Mouse (Mus musculus) heart, postnatal 0 days (tissue): ENCODE data around the gene Npepl1.

Experiments used
- CTCF ChIP-seq: IDR thresholded peaks from 2 replicates; pipeline ENCODE4 v1.5.1; 2016; ENCODE audit warnings: antibody characterized with exemption, control low read depth, low read depth
- EP300 ChIP-seq: IDR thresholded peaks from 2 replicates; pipeline ENCODE4 v1.6.1; 2016; ENCODE audit warnings: antibody characterized with exemption, low read depth

GRCm38 (mm10) chr2:174109991-174110782 lies at the start of gene Npepl1:
- TF ChIP-seq CTCF (no peak), EP300 (no peak)
